11 mouse cellular contexts compared by ENCODE assay signal in genomic region chr6:72253911-72254587, GRCm38 (mm10). TPM values are rescaled to one million over a fixed set of nuclear protein-coding genes. Genes with fewer than 3 reads are reported as not detected.
DNase-seq lines count a peak whose midpoint lies in the region; ATAC-seq and TF ChIP-seq lines count a peak whose summit lies in the region.
"Had no signal": no experiment of that assay in that cellular context is flagged by ENCODE, and none has a peak within 500 bp of the region (broad histone marks: within the 10 kb centered on the region; RNA-seq: fewer than 3 reads in every experiment).

No protein-coding gene starts in this region.

- no peaks in the 10 kb centered on the region for H3K27me3 ChIP-seq in lung, postnatal 0 days (replicated peaks; ENCODE audit: insufficient read depth, low read length)
- H3K27me3 ChIP-seq in heart, adult 2 months (ENCODE audit: control insufficient read depth, insufficient read depth, low read length): no peaks in the 10 kb centered on the region
- H3K27me3 ChIP-seq: Patski; stomach, embryonic 15.5 days had no signal

- H3K4me3 ChIP-seq in lung, postnatal 0 days (ENCODE audit: low read depth, low read length): no peak overlapping the region
- H3K4me3 ChIP-seq in heart, adult 2 months: no peak overlapping the region
- H3K4me3 ChIP-seq: stomach, embryonic 15.5 days had no signal

- intact Hi-C loops in heart, adult 2 months (cut with DNase I): no loop called here

- TF ChIP-seq EP300 in lung, postnatal 0 days (IDR thresholded peaks at IDR 0.05): no peak
- TF ChIP-seq EP300 in heart, adult 2 months (IDR thresholded peaks at IDR 0.05; ENCODE audit: insufficient read depth, low read depth, low read length): peak; percentile 44; the same call in 1 of the 2 replicates

- H3K36me3 ChIP-seq in lung, postnatal 0 days (ENCODE audit: insufficient read depth, low read length): no peaks in the 10 kb centered on the region
- H3K36me3 ChIP-seq in heart, adult 2 months (ENCODE audit: control insufficient read depth, insufficient read depth, low read length): no peaks in the 10 kb centered on the region
- H3K36me3 ChIP-seq: stomach, embryonic 15.5 days had no signal

- no peak for TF ChIP-seq CTCF in lung, postnatal 0 days (IDR thresholded peaks at IDR 0.05)
- TF ChIP-seq CTCF in heart, adult 2 months (IDR thresholded peaks at IDR 0.05): 0 out of 2 replicates have a peak, but pooled peaks have one; percentile 23

- no peak for TF ChIP-seq POLR2A in heart, adult 2 months (IDR thresholded peaks at IDR 0.05; ENCODE audit: insufficient read depth, low read depth, low read length)

- 0 out of 2 replicates have a peak overlapping the region, but pooled peaks have one; percentile 19 for H3K9ac ChIP-seq in lung, postnatal 0 days (replicated peaks; ENCODE audit: low read depth)
- no peak overlapping the region for H3K9ac ChIP-seq in heart, adult 2 months (ENCODE audit: low read depth, low read length)
- H3K9ac ChIP-seq: stomach, embryonic 15.5 days had no signal

- no peak for DNase-seq in lung, postnatal 0 days (ENCODE audit: low spot score)
- DNase-seq in lung, adult 18-20 months: no peak
- DNase-seq in cerebellum, postnatal 10 days: peak; percentile 95 to 96
- peak; percentile 51 to 72 for DNase-seq in heart, adult 2 months
- DNase-seq in left cerebral cortex, adult 18-20 months (ENCODE audit: low spot score in 2 of 2): no peak
- DNase-seq in ovary, postnatal 10 days (ENCODE audit: low spot score): no peak
- no peak for DNase-seq in spleen, postnatal 14 days (ENCODE audit: low spot score in 2 of 2)
- DNase-seq: embryo, embryonic 11 days had no signal

- no peaks in the 10 kb centered on the region for H3K79me2 ChIP-seq in heart, adult 2 months (replicated peaks; ENCODE audit: control insufficient read depth, insufficient read depth, low read length)

- no peak for ATAC-seq in lung, postnatal 0 days
- ATAC-seq in megakaryocyte-erythroid progenitor cell, adult 5-6 weeks (replicated peaks; ENCODE audit: low FRiP score, low TSS enrichment, poor library complexity, severe bottlenecking): peak; percentile 48
- ATAC-seq: Patski had no signal

- H3K4me1 ChIP-seq in lung, postnatal 0 days (ENCODE audit: insufficient read depth, low read depth, low read length): no peaks in the 10 kb centered on the region
- peaks cover 3% of the 10 kb centered on the region; the same call in 1 of the 2 replicates for H3K4me1 ChIP-seq in heart, adult 2 months (ENCODE audit: control insufficient read depth, insufficient read depth, low read length)
- H3K4me1 ChIP-seq: stomach, embryonic 15.5 days had no signal

- WGBS in lung, postnatal 0 days: 82% methylated on average over 4 of the region's 4 CpGs
- WGBS in heart, adult 2 months: 49% methylated on average over 4 of the region's 4 CpGs

- H3K9me3 ChIP-seq in lung, postnatal 0 days (ENCODE audit: low read length): no peaks in the 10 kb centered on the region
- H3K9me3 ChIP-seq: stomach, embryonic 15.5 days had no signal

- no peak overlapping the region for H3K4me2 ChIP-seq in lung, postnatal 0 days (replicated peaks; ENCODE audit: low read depth, low read length)
- H3K4me2 ChIP-seq: stomach, embryonic 15.5 days had no signal

- no peak overlapping the region for H3K27ac ChIP-seq in lung, postnatal 0 days (ENCODE audit: low read length)
- peak overlapping the region; percentile 75 for H3K27ac ChIP-seq in heart, adult 2 months
- H3K27ac ChIP-seq: stomach, embryonic 15.5 days had no signal

RNA-seq across cellular contexts. Expression of gene Atoh8, which starts 18.7 kb away (rescaled TPM):
- polyA plus RNA-seq in lung, postnatal 0 days (2015; fragmentation: Nextera tagmentation; extraction: Ambion mirVana): 17.3 and 20.6 TPM in 2 replicates
- total RNA-seq in heart, adult 2 months (2021): 10 to 100 TPM; 11.0 to 13.5 TPM
- polyA plus RNA-seq in heart, adult 2 months (2012; rRNA removed): 9.3 and 12.7 TPM in 2 replicates
- total RNA-seq in megakaryocyte-erythroid progenitor cell, adult 5-6 weeks (2014; fragmentation: Nextera tagmentation): not detected in 2 replicates
- total RNA-seq in megakaryocyte-erythroid progenitor cell, adult 5-6 weeks (2017): 0.91 TPM in 1 of 2 replicates, not detected in the other
- 1 to 10 TPM; 1.6 to 2.3 TPM for total RNA-seq in left cerebral cortex, adult 18-20 months (2021)

RNA-seq across cellular contexts. Expression of gene Sftpb, which starts 50.4 kb away (rescaled TPM):
- polyA plus RNA-seq in lung, postnatal 0 days (2015; fragmentation: Nextera tagmentation; extraction: Ambion mirVana): 1,292 and 1,589 TPM in 2 replicates
- total RNA-seq in heart, adult 2 months (2021): not detected
- polyA plus RNA-seq in heart, adult 2 months (2012; rRNA removed): 9.1 TPM in 1 of 2 replicates, not detected in the other
- not detected in 2 replicates for total RNA-seq in megakaryocyte-erythroid progenitor cell, adult 5-6 weeks (2014; fragmentation: Nextera tagmentation)
- total RNA-seq in megakaryocyte-erythroid progenitor cell, adult 5-6 weeks (2017): not detected in 2 replicates
- total RNA-seq in left cerebral cortex, adult 18-20 months (2021): not detected

Comparison
In these comparisons a context has a peak if more than half of its experiments do, and no peak if none do; other contexts are left out.
1. DNase-seq: peak in cerebellum, postnatal 10 days (2 of 2) and heart, adult 2 months (2 of 2); none in lung, postnatal 0 days (single experiment), lung, adult 18-20 months (0 of 2), left cerebral cortex, adult 18-20 months (0 of 2), ovary, postnatal 10 days (single experiment) and spleen, postnatal 14 days (0 of 2).